Mouse (Mus musculus): ENCODE data around the gene Rnf141.

Rnf141 gene

DNA sequence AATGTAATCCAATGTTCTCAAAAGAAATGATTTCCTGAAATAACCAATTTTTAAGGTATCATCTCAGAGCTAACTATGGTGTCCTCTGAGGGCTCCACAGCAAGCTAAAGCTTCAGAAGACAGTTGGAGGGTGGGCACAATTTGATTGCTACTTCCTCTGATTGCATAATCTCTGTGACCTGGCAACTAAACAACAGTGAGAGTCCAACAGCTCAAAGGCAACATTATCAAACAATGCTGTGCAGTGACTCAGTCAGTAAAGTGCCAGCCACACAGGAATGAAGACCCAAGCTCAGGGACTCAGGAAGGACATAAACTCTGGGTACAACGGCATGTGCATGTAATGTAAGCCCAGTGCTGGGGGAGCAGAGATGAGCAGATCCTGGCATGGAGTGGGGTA lies 11.2 kb downstream of the Rnf141 start:
- DNase-seq (ENCODE audit: low spot score in 2 of 2), result no peak

- no peak for DNase-seq (ENCODE audit: low spot score in 2 of 2)
These were observed 20.0 kb downstream of the Rnf141 start for GRCm38 (mm10) chr7:110823995-110824953.

DNA sequence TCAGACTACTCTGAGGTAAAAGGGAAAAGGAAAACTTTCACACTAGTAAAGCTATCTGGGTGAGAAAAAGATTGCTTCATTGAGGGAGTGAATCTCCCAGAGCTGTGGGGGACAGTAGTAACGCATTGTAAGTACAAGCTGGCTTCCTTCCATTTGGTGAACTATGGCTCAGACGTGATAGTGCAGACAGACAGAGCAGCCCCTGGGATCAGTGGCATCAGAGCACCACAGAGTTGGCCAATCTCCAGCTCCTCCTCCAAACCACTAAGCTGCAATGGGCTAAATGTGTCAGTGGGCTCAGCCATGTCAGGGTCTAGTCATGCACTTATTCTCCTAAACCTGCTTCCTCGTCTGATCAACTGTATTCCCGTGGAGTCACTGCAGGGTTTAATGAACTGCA lies 20.7 kb downstream of the Rnf141 start:
- DNase-seq (ENCODE audit: low spot score in 2 of 2), result no peak

DNA sequence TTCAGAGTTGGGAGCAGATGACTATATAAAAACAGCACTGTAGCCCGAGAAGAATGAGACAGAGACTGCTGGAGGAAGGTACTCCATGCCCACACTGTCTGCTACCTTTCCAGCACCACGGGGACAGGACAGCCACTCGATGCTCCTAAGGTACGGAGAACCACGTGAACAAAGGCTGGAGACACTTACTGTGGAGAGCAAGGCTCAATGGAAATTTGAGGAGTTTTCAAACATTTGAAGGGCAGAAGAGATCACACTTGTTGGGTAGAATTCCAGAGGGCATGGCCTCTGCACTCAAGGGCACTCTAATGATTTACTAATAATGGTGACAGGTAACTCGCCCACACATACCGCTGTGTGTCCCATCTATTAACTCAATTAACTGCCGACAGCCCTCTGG lies 21.2 kb downstream of the Rnf141 start:
- no peak for DNase-seq (ENCODE audit: low spot score in 2 of 2)

GRCm38 (mm10) chr7:110822055-110822454 lies 22.2 kb downstream of the Rnf141 start:
- DNase-seq (ENCODE audit: low spot score in 2 of 2), result no peak

- DNase-seq (ENCODE audit: low spot score in 2 of 2), result no peak
These were observed 22.6 kb downstream of the Rnf141 start for GRCm38 (mm10) chr7:110821653-110822052.

- no peak for DNase-seq (ENCODE audit: low spot score in 2 of 2)
These were observed 23.2 kb downstream of the Rnf141 start for GRCm38 (mm10) chr7:110821068-110821467.

- no peak for DNase-seq (ENCODE audit: low spot score in 2 of 2)
These were observed 25.4 kb downstream of the Rnf141 start for GRCm38 (mm10) chr7:110818787-110819350.

DNA sequence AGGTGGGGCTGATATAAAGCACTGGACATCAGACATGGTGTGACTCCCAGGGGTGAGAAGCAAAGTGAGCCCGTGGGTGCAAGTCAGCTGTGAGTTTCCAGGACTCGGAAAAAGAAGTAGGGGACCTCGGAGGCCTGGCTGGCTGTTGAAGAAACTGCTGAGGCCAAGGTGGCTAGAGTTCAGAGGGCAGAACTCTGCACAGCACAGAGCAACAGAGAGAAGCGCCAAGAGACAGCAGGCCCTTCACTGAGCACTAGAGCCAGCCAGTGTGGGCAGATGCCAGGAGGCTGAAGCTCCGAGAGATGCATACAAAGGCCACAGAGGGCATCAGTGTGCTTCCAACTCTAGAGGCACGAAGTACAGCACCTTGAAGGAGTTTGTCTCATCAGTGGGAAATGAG lies 26.1 kb downstream of the Rnf141 start:
- DNase-seq (ENCODE audit: low spot score in 2 of 2), result no peak

DNA sequence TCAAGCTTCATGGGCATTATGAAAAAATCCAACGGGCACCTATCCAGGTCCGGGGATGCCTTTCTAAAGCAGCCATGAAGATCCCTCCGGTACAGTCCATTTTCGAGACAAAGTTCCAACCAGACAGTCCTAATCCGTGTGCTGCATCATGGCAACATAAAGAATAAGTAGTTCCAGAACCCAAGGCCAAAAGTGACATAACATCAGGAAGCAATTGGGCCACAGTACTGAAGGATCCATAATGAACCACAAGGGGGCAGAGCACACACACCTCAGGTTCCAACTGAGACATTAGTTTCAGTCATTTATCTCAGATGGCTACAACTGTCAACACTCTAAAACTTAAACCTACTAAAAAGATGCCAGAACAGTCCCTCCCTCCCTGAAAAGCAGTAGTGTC lies 28.2 kb downstream of the Rnf141 start:
- no peak for DNase-seq (ENCODE audit: low spot score in 2 of 2)

DNA sequence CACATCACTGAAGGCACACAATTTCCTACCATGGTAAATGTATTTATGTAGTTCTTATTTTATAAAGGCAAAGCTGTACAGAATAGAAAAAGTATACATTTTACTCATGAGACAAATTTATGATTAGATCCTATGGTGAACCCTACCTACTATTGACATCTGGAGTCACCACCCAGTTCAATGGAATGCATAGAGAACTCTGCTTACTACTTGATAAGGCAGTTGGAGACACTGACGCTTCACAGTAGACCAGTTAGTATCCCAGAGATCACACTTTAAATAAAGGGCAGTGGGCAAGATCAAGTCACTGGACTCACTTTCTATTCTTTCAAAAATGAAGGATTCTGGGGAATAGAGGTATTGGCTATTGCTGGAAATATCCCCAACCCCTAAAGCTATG lies 30.3 kb downstream of the Rnf141 start:
- no peak for DNase-seq (ENCODE audit: low spot score in 2 of 2)

- no peak for DNase-seq (ENCODE audit: low spot score in 2 of 2)
These were observed 32.7 kb downstream of the Rnf141 start for GRCm38 (mm10) chr7:110811529-110811928.

GRCm38 (mm10) chr7:110810995-110811394 lies 33.3 kb downstream of the Rnf141 start:
- DNase-seq (ENCODE audit: low spot score in 2 of 2), result no peak

DNA sequence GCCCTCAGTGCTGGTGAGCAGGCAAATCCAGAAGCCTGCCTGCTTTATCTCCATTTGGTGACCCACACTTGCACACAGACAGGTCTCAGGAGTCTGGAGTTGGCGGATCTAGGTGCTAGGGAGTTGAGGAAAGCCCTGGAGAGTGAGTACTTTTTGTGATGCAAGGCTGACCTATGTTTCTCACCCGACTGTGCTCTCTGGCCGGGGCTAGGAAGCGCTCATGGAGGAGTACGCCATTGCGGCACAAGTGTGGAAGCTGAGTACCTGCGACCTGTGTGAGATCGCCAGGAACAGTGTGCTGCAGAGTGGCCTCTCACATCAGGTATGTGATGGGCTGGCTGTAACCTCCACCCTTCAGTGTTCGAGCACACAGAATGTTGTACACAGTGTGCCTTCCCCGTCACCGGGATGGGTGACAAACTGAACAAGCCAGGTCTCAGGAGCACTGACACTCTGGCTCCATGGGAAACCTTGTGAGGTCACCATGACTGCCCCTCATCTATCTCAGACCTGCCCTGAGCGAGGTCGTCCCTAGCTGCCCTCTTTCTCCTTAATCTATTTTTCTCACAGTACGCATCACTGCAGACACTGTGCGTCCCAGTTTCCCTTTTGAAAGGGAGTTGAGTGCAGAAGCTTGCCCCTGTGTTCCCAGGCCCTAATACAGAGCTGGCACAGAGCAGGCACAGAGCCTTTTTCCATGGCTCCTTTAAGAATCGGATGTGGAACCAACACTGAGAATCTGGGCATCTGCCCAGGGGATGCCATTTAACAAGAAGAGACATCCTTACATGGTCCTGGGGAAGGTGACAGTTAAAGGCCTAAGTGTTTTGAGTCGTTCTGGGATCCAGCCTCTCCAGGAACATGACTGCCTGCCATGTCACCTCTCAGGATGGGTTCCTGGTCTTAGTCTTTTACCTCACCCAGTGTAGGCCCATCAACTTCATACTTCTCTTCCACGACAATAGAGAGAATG lies 34.4 kb downstream of the Rnf141 start:
- DNase-seq (ENCODE audit: low spot score in 2 of 2), result no peak

DNA sequence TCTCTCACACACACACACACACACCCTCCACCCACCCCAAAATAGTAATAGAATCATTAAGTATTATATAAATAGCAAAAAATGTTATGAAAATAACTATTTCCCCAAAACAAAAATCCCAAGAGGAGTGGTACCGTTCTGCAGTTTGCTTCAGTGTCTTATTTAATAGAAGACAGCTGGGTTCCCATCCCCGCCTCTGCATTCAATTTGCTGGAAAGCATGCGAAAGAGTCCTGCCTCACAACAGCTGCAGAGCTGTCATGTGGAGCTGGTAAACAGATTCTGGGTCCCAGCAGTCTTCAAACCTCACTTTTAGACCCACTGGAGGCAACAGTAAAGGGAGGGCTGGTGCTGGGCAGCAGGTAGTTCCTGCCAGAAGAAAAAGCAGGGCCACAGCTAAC lies 35.3 kb downstream of the Rnf141 start:
- DNase-seq (ENCODE audit: low spot score in 2 of 2), result no peak

GRCm38 (mm10) chr7:110807460-110808030 lies 36.7 kb downstream of the Rnf141 start:
- DNase-seq (ENCODE audit: low spot score in 2 of 2), result no peak

- DNase-seq (ENCODE audit: low spot score in 2 of 2), result no peak
These were observed 40.0 kb downstream of the Rnf141 start for GRCm38 (mm10) chr7:110804266-110804665.

DNA sequence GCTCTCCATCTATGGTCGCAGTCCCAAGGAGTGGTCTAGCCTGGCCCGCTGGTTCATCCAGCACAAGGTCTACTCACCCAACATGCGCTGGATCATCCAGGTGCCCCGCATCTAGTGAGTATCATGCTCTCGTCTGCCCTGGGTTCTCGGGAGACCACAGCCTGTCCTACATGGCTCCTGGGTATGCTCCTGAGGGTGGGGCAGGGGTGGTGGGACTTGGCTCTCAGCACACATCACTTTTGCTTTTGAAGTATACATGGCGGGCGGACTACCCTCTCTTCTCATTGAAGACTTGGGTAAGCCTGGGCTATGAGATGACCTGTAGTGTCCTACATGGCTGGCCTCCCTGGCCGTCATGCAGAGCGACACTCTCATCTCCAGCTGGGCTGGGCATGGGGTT lies 41.1 kb downstream of the Rnf141 start:
- no peak for DNase-seq (ENCODE audit: low spot score in 2 of 2)

- peak; percentile 66 to 87 for DNase-seq (ENCODE audit: low spot score in 2 of 2)
These were observed 43.2 kb downstream of the Rnf141 start for GRCm38 (mm10) chr7:110801028-110801427.

DNA sequence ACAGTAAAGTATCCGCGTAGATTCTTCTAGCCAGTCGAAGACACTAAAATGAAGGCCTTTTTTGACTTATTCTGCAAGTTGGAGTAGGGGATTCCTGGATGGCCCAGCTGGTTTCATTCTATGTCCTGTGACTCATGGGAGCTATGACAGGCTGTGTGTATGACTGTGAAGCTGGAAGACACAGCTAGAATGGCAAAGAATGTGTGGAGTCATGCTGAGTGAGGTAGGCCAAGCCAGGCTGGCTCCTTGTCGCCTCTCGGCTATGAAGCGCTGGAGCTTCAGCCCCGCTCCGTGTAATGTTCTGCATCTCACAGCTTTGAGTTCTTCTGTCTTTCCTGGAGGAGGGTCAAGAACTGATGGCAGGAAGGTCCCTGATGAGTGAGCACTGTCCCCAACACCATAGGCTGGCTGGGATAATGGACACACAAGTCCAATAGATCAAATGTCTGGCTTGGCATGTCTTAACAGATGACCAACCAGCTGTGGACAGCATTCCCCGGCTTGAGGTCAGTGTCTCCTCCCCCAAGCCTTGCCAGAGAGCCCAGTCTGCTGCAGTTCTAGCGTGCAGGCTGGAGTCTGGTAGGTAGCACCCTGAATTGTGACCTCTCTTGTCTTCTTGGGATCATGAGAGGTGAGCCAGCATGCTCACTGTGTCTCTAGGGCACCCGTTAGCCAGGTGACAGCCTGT lies 46.4 kb downstream of the Rnf141 start:
- DNase-seq (ENCODE audit: low spot score in 2 of 2), result no peak
